Mouse (Mus musculus) stomach, embryonic 14.5 days (tissue): ENCODE results near the gene Plppr3. TPM values are rescaled to one million over a fixed set of nuclear protein-coding genes. Genes with fewer than 3 reads are reported as not detected.

Source experiments
- ATAC-seq: fragments of 200-750 bp; cut with Nextera tagmentation; 2 replicates; pipeline ENCODE4 v1.8.0; 2017; ENCODE audit warnings: low read depth, moderate TSS enrichment; ENCODE audit not compliant: insufficient number of reproducible peaks, insufficient read depth, low FRiP score
- H3K27ac ChIP-seq: fragments of 300-500 bp; sonication (generic); 2 replicates; pipeline ENCODE4 v1.5.1; 2014; ENCODE audit warnings: mild to moderate bottlenecking, low read length, moderate library complexity, mixed read lengths
- H3K27me3 ChIP-seq: fragments of 300-500 bp; sonication (generic); 2 replicates; pipeline ENCODE4 v1.6.1; 2014; ENCODE audit warnings: low read length, control low read depth, mixed read lengths; ENCODE audit not compliant: control insufficient read depth, insufficient read depth
- H3K36me3 ChIP-seq: fragments of 300-500 bp; sonication (generic); 2 replicates; pipeline ENCODE4 v1.6.1; 2014; ENCODE audit warnings: mild to moderate bottlenecking, control low read depth, low read length, moderate library complexity, mixed read lengths; ENCODE audit not compliant: control insufficient read depth, insufficient read depth
- H3K4me1 ChIP-seq: fragments of 300-500 bp; sonication (generic); 2 replicates; pipeline ENCODE4 v1.6.1; 2014; ENCODE audit warnings: low read length, control low read depth, mixed read lengths; ENCODE audit not compliant: control insufficient read depth, insufficient read depth
- H3K4me2 ChIP-seq: fragments of 300-500 bp; sonication (generic); replicated peaks from 2 replicates; pipeline ENCODE4 v1.6.1; 2014; ENCODE audit warnings: low read depth, low read length, control low read depth
- H3K4me3 ChIP-seq: fragments of 300-500 bp; sonication (generic); 2 replicates; pipeline ENCODE4 v1.5.1; 2014; ENCODE audit warnings: low read depth, low read length, control low read depth
- H3K9ac ChIP-seq: fragments of 300-500 bp; sonication (generic); replicated peaks from 2 replicates; pipeline ENCODE4 v1.6.1; 2014; ENCODE audit warnings: low read depth, mild to moderate bottlenecking, control low read depth, low read length, moderate library complexity, mixed read lengths
- H3K9me3 ChIP-seq: fragments of 300-500 bp; sonication (generic); 2 replicates; pipeline ENCODE4 v1.6.1; 2016; ENCODE audit warnings: low read depth, low read length, control low read depth; ENCODE audit not compliant: control insufficient read depth
- WGBS: fragments of 180-500 bp; shearing (Covaris S2); extraction: QIAGEN DNeasy Blood & Tissue Kit; methylation state at CpG from one replicate; pipeline ENCODE4 v1.1.7; 2014; 5-methylcytosine and 5-hydroxymethylcytosine counted together
- polyA plus RNA-seq: library from polyadenylated mRNA; unstranded; fragments of >200 nt; fragmentation: Nextera tagmentation; extraction: Ambion mirVana; gene quantifications from 2 replicates; pipeline ENCODE4 v1.2.1, GENCODE M21; 2014

The Plppr3 gene
- polyA plus RNA-seq, 1 experiment from 2014 or later = 51.7 TPM

DNA sequence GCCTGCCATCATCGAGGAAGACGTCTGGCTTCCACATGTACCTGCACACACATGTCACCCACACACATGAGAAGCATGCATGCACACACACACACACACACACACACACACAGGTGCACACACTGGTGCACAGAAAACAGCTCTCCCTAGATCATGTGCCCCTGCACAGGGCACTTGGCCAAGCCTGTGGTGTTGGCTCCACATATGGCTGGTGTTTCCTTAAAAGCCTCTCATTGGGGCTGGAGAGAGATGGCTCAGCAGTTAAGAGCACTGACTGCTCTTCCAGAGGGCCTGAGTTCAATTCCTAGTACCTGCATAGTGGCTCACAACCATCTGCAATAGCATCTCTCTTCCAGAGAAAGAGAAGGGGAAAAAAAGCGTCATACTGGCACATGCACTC, 42.9 kb downstream of the Plppr3 start:
- Histone ChIP-seq H3K36me3 (no peaks in the 10 kb centered on the region), H3K4me1 (no peaks in the 10 kb centered on the region), H3K9ac (no peak overlapping the region), H3K4me2 (no peak overlapping the region), H3K27ac (no peak overlapping the region), H3K27me3 (no peaks in the 10 kb centered on the region), H3K9me3 (no peaks in the 10 kb centered on the region), H3K4me3 (no peak overlapping the region)
- 88% methylated on average over 3 of the region's 3 CpGs for WGBS
- ATAC-seq = no peak

DNA sequence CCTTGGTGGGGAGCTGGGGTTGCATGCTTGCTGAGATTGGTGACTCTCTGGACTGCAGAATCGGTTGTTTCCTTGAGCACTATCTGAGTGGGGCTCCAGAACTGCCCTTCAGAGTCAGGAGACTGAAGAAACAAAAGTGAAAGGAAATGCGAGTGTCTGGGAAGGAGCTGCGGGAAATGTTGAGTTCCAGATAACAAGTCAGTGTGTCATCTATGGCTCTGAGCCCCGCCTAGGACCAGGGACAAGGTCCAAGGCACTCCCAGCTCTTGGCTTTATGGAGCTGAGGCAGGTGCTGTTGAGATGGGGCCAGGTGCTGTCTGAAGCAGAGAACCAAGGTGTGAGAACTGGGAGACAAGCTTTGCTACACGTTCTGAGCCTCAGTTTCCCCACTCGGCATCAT, 50.0 kb downstream of the Plppr3 start:
- Histone ChIP-seq H3K4me1 (peaks cover 7% of the 10 kb centered on the region), H3K9ac (no peak overlapping the region), H3K27me3 (no peaks in the 10 kb centered on the region), H3K4me2 (peak overlapping the region; percentile 34; the same call in 1 of the 2 replicates), H3K4me3 (no peak overlapping the region), H3K27ac (peak overlapping the region; percentile 87; the same call in 1 of the 2 replicates), H3K9me3 (no peaks in the 10 kb centered on the region), H3K36me3 (no peaks in the 10 kb centered on the region)
- 49% methylated on average over 6 of the region's 6 CpGs for WGBS
- peak; percentile 39; the same call in 1 of the 2 replicates for ATAC-seq

DNA sequence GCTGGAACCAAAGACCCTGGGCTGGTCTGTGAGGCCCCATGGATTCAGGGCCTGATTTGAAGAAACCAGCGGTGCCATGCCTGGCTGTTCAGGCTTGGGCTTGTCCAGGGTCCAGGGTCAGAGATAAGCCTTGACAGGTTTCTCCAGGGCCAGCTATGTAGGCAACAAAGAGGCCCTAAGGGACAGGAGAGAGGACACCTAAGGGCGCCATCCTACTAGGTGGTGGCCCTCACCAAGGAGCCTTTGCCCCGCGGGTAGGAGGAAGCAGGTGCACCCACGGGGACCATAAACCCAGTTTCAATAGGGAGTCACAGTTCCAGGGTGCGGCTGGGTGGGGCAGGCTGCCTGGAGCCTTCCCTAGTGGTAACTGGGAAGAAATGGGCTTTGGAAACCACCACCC, 51.4 kb downstream of the Plppr3 start:
- H3K9me3 ChIP-seq = no peaks in the 10 kb centered on the region
- H3K4me3 ChIP-seq = peak overlapping the region; percentile 4; the same call in 1 of the 2 replicates
- peaks cover 7% of the 10 kb centered on the region for H3K4me1 ChIP-seq
- H3K27me3 ChIP-seq = no peaks in the 10 kb centered on the region
- H3K9ac ChIP-seq = no peak overlapping the region
- peak overlapping the region; percentile 87 for H3K27ac ChIP-seq
- H3K36me3 ChIP-seq = no peaks in the 10 kb centered on the region; the same call in 1 of the 2 replicates
- 62% methylated on average over 6 of the region's 6 CpGs for WGBS
- peak overlapping the region; percentile 34 for H3K4me2 ChIP-seq
- no peak for ATAC-seq

DNA sequence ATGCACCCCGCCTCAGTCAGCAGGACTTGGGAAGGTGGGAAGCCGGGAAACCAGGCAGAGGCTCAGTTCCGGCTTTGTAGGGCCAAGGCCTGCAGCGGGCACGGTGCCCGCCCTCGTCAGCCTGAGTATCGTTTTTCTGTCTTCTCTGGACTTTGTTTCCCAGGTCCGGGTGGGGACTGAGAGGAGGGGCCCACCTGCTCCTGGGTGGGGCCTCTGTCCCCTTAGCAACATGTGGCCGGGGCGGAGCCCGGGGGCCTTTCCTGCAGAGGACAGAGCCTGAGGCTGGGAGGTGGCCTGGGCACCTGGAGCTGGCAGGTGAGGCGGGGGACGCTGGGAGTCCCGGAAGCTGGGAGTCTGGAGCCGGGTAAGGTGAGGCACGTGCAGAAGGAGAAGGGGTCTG, 52.1 kb downstream of the Plppr3 start:
- H3K4me1 ChIP-seq = peaks cover 7% of the 10 kb centered on the region
- 28% methylated on average over 16 of the region's 17 CpGs for WGBS

DNA sequence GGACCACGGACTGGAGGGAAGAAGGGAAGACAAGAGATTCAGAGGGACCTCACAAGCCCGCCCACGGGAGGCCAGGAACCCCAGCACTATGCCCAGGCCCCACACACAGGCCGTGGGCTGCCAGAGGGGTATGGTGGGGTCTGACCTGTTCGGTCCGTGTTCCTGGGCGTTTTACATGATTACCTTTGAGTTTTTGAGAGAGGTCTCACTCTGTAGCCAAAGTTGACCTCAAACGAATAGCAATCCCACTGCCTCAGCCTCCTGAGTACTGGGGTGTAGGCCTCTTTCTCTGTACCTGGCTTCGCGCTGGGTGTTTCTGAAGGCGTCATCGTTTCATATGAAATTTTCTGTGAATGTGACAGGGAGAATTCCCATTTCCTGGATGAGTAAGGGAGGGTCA, 52.7 kb downstream of the Plppr3 start:
- Histone ChIP-seq H3K27me3 (no peaks in the 10 kb centered on the region), H3K4me2 (peak overlapping the region; percentile 34), H3K4me3 (peak overlapping the region; percentile 5; the same call in 1 of the 2 replicates), H3K9me3 (no peaks in the 10 kb centered on the region), H3K27ac (peak overlapping the region; percentile 79), H3K36me3 (no peaks in the 10 kb centered on the region; the same call in 1 of the 2 replicates), H3K9ac (0 out of 2 replicates have a peak overlapping the region, but pooled peaks have one; percentile 18), H3K4me1 (peaks cover 7% of the 10 kb centered on the region)
- ATAC-seq = no peak
- WGBS = 83% methylated on average over 12 of the region's 12 CpGs

More for the DNA sequence above, 52.1 kb downstream of the Plppr3 start:
- H3K9me3 ChIP-seq = no peaks in the 10 kb centered on the region
- ATAC-seq = peak; percentile 85
- peak overlapping the region; percentile 5; the same call in 1 of the 2 replicates for H3K4me3 ChIP-seq
- no peaks in the 10 kb centered on the region for H3K27me3 ChIP-seq
- no peak overlapping the region for H3K9ac ChIP-seq
- peak overlapping the region; percentile 79 for H3K27ac ChIP-seq
- no peaks in the 10 kb centered on the region; the same call in 1 of the 2 replicates for H3K36me3 ChIP-seq
- peak overlapping the region; percentile 34 for H3K4me2 ChIP-seq

DNA sequence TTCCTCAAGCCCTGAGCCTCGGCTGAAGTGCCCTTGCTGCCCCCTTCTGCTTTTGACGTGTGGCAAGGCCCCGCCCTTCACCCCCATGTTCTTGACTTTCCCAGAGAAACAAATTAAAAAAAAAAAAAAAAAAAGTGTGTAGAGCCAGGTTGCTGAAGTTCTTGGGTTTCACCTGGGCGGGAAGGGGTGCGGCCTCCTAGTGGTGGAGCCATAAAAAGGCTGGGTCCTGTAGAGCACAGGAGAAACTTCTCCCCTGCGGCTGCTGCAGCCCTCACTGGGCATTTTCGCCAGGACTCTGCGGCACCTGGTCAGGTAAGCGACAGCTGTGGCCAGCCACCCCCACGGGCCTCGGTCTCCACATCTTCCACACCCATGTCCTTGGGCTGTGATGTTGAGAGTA, 53.7 kb downstream of the Plppr3 start, which contains the start of gene Misp:
Gene Misp, plus strand, starts transcription at position 208 of the 400 bp plus-strand sequence.
- no peaks in the 10 kb centered on the region for H3K9me3 ChIP-seq
- H3K4me1 ChIP-seq = peaks cover 7% of the 10 kb centered on the region
- no peaks in the 10 kb centered on the region for H3K27me3 ChIP-seq
- ATAC-seq = no peak
- H3K27ac ChIP-seq = peak within 1 kb of the TSS; percentile 79
- no peaks in the 10 kb centered on the region; the same call in 1 of the 2 replicates for H3K36me3 ChIP-seq
- H3K9ac ChIP-seq = 0 out of 2 replicates have a peak within 1 kb of the TSS, but pooled peaks have one; percentile 18
- H3K4me3 ChIP-seq = peak within 1 kb of the TSS; percentile 5; the same call in 1 of the 2 replicates
- H3K4me2 ChIP-seq = peak within 1 kb of the TSS; percentile 34
- 60% methylated on average over 11 of the region's 11 CpGs for WGBS

DNA sequence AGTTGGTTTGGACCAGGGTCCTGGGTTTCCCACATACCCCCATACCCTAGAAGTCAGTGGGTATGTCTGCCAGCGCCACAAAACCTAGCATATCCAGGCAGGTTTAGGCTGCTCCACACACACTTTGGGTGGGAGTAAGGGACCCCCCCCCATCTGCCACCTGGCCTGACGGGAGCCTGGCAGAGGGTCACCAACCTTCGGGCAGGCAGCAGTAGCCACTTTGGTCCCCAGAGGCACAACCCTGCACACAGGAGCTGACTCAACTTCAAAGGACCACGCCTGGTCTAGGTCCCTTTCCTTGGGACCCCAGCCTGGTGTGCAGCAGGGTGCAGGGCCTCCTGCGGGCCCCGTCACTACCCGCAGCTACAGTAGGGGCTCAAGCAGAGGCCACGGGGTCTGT, 54.2 kb downstream of the Plppr3 start:
- Histone ChIP-seq H3K9ac (no peak overlapping the region), H3K4me2 (no peak overlapping the region)
- WGBS = 77% methylated on average over 8 of the region's 8 CpGs

DNA sequence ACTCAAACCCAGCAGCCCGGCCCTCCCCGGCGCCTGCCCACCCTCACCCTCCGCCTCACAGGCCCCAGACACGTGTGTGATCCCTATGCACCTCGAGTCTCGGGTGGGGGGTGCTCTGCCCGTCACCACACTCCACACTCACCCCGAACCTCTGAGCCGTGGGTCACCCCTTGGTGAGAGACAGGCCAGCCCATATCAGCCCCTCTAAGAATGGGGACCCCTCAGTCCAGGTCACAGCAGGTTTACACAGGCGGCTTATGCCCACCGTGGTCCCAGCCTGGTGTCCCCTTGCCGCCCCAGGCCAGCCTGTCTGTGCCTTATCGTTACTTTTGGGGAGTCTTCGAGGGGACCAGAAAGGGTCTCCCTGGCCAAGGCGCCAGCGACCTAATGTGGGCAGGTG, 54.8 kb downstream of the Plppr3 start:
- no peaks in the 10 kb centered on the region; the same call in 1 of the 2 replicates for H3K36me3 ChIP-seq
- no peaks in the 10 kb centered on the region for H3K27me3 ChIP-seq
- 90% methylated on average over 17 of the region's 17 CpGs for WGBS
- no peaks in the 10 kb centered on the region for H3K9me3 ChIP-seq
- H3K4me2 ChIP-seq = no peak overlapping the region
- peaks cover 7% of the 10 kb centered on the region; the same call in 1 of the 2 replicates for H3K4me1 ChIP-seq
- H3K4me3 ChIP-seq = no peak overlapping the region
- no peak overlapping the region for H3K27ac ChIP-seq
- ATAC-seq = no peak
- no peak overlapping the region for H3K9ac ChIP-seq

More for the DNA sequence above, 54.2 kb downstream of the Plppr3 start:
- no peaks in the 10 kb centered on the region for H3K27me3 ChIP-seq
- H3K36me3 ChIP-seq = no peaks in the 10 kb centered on the region; the same call in 1 of the 2 replicates
- ATAC-seq = no peak
- no peak overlapping the region for H3K4me3 ChIP-seq
- peak overlapping the region; percentile 58 for H3K27ac ChIP-seq
- peaks cover 7% of the 10 kb centered on the region for H3K4me1 ChIP-seq
- H3K9me3 ChIP-seq = no peaks in the 10 kb centered on the region
